Mouse (Mus musculus): ENCODE data around the gene Pou6f1. TPM values are rescaled to one million over a fixed set of nuclear protein-coding genes. Genes with fewer than 3 reads are reported as not detected.
"Not testable (repeated sequence)": the region's sequence is repeated elsewhere in the genome, so short reads cannot be mapped to it uniquely, and the experiment has no call there.

The Pou6f1 gene
- polyA plus RNA-seq, 1 experiment from 2014 or later, result 6.9 TPM

DNA sequence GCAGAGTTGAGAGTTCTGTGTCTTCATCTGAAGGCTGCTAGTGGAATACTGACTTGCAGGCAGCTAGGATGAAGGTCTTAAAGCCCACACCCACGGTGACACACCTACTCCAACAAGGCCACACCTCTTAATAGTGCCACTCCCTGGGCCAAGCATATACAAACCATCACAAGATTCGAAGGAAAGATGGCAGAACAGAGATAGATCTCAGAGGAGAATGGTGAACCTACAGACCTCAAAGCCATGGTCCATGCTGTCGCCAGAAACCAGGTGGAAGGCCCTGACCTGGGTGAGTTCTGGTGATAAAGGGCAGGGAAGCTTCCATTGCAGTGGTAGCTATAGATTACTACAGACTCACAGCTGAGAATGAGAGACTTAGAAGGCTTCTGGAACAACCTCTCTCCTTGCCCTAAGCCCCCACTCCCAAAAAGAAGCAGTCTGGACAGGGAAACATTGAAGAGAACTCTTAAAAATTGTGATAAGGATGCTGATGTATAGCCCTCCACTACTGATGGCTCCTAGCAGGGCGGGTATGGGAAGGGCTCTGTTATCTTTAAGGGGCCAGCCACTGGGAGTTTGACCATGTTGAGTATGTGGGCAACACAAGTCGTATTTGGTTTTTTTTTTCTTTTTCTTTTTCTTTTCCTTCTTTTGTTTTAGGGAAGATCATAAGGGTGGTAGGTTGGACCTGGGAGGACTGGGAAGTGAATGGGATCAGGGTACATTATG is 41.9 kb downstream of the Pou6f1 start:
- no peak for ATAC-seq (replicated peaks; ENCODE audit: low FRiP score, low TSS enrichment, low read depth)
- Histone ChIP-seq H3K27me3 (replicated peaks; ENCODE audit: control insufficient read depth, insufficient read depth, low read length) (no peaks in the 10 kb centered on the region), H3K9me3 (ENCODE audit: control insufficient read depth, low read length) (no peaks in the 10 kb centered on the region), H3K36me3 (ENCODE audit: control insufficient read depth, insufficient read depth, low read length) (no peaks in the 10 kb centered on the region), H3K27ac (ENCODE audit: low read depth) (no peak overlapping the region), H3K4me3 (ENCODE audit: low read depth, low read length) (no peak overlapping the region), H3K9ac (ENCODE audit: low read length) (no peak overlapping the region), H3K4me2 (ENCODE audit: low read length) (no peak overlapping the region), H3K4me1 (replicated peaks; ENCODE audit: control insufficient read depth, insufficient read depth, low read length) (no peaks in the 10 kb centered on the region)
- no peak for DNase-seq (ENCODE audit: low spot score)
- 79% methylated on average over 5 of the region's 5 CpGs for WGBS

DNA sequence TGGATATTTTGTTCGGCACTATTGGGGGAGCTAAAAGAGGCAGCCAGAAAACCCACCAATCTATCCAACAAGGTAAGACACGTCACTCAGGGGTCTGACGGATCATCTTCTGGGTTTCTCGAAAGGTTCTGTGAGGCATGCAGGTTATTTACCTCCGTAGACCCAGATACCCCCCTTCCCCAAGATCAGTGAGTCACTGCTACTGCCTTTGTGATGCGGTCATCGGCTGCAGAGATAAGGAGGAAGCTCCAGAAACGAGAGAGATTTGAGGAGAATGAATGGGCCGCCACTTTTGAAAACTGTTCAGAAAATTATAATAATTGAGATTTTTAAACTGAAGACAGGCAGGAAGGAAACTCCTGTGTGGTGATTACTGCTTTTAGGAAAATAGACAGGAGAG is 43.4 kb downstream of the Pou6f1 start:
- Histone ChIP-seq H3K4me1 (replicated peaks; ENCODE audit: control insufficient read depth, insufficient read depth, low read length) (no peaks in the 10 kb centered on the region), H3K4me3 (ENCODE audit: low read depth, low read length) (no peak overlapping the region), H3K27ac (ENCODE audit: low read depth) (no peak overlapping the region), H3K36me3 (ENCODE audit: control insufficient read depth, insufficient read depth, low read length) (no peaks in the 10 kb centered on the region), H3K27me3 (replicated peaks; ENCODE audit: control insufficient read depth, insufficient read depth, low read length) (no peaks in the 10 kb centered on the region), H3K4me2 (ENCODE audit: low read length) (no peak overlapping the region), H3K9me3 (ENCODE audit: control insufficient read depth, low read length) (no peaks in the 10 kb centered on the region), H3K9ac (ENCODE audit: low read length) (no peak overlapping the region)
- no peak for ATAC-seq (replicated peaks; ENCODE audit: low FRiP score, low TSS enrichment, low read depth)
- no peak for DNase-seq (ENCODE audit: low spot score)
- whole genome bisulfite sequencing, result 81% methylated on average over 9 of the region's 9 CpGs

DNA sequence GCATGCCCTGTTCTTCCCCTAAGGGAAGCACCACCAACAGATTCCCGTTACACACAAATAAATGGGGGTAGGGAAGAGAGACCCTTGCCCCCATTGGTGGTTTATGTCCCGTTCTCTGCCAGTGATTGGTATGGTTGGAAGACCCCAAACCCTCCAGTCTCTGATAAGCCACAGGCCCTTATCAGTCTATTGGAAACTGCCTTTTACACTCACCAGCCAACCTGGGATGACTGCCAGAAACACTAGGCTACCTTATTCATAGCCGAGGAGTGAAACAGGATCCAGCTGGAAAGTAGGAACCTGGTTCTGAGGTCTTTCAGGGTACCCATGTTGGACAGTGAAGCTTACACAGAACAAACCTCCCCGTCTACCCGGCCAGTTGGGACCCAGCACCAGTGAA is 43.8 kb downstream of the Pou6f1 start:
- Histone ChIP-seq H3K27ac (ENCODE audit: low read depth) (no peak overlapping the region), H3K4me3 (ENCODE audit: low read depth, low read length) (no peak overlapping the region), H3K9me3 (ENCODE audit: control insufficient read depth, low read length) (no peaks in the 10 kb centered on the region), H3K36me3 (ENCODE audit: control insufficient read depth, insufficient read depth, low read length) (no peaks in the 10 kb centered on the region), H3K9ac (ENCODE audit: low read length) (no peak overlapping the region), H3K4me1 (replicated peaks; ENCODE audit: control insufficient read depth, insufficient read depth, low read length) (0 out of 2 replicates have a peak, but pooled peaks cover under 1% of the 10 kb centered on the region), H3K4me2 (ENCODE audit: low read length) (no peak overlapping the region), H3K27me3 (replicated peaks; ENCODE audit: control insufficient read depth, insufficient read depth, low read length) (no peaks in the 10 kb centered on the region)
- WGBS, result 91% methylated on average over 5 of the region's 5 CpGs
- no peak for ATAC-seq (replicated peaks; ENCODE audit: low FRiP score, low TSS enrichment, low read depth)
- DNase-seq (ENCODE audit: low spot score), result no peak

DNA sequence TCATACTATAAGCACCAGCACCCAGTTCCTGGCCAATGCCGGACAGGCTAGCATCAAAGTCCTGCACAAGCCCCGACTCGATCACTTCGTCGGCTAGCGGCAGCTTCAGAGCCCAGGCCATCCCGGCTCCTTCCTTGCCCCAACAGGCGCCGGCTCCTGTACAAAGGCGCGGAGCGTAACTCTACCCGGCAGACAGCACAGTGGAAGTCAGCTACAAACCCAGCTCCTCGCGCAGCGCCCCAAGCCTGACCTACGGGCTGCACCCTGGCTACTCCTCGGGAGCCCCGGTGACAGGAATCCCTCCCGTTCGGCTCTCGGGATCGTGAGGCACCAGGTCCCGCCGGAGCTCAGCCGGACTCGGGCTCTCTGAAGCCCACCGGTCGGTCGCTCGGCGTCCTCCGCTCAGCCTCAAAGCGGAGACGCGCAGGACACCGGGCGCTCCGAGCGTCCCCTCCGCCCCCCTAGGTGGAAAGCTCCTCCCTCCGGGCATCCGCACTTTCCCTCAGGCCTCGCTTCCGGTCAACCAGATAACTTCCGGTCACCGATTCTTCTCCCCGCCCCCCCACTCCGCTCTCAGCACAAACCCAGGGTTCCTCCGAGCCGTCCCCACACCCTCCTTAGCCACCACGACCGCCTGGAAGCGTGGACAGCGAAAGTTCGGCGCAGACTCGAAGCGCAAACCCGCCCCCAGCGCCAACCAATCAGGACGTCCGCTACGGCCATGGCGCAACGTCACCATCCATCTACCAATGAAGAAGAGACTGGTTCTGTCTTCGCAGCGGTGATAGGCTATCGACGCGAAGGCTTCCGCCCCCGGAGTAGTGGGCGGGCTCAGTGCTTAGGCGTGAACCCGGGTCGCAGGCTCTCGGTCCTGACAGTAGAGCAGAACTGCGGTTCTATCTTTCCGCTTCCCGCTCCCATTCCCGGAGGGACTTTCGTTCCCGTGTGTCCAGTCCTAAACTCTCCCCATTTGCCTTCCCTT is 48.2 kb downstream of the Pou6f1 start, which contains the start of gene Tfcp2:
Gene Tfcp2, minus strand, starts transcription at position 683 of the 982 bp plus-strand sequence.
- no peaks in the 10 kb centered on the region for H3K27me3 ChIP-seq (replicated peaks; ENCODE audit: control insufficient read depth, insufficient read depth, low read length)
- H3K36me3 ChIP-seq (ENCODE audit: control insufficient read depth, insufficient read depth, low read length), result peaks cover 9% of the 10 kb centered on the region
- peak within 1 kb of the TSS; percentile 72 for H3K27ac ChIP-seq (ENCODE audit: low read depth)
- no peaks in the 10 kb centered on the region for H3K9me3 ChIP-seq (ENCODE audit: control insufficient read depth, low read length)
- peak; percentile 99 for ATAC-seq (replicated peaks; ENCODE audit: low FRiP score, low TSS enrichment, low read depth)
- peak within 1 kb of the TSS; percentile 81 for H3K4me2 ChIP-seq (ENCODE audit: low read length)
- H3K4me1 ChIP-seq (replicated peaks; ENCODE audit: control insufficient read depth, insufficient read depth, low read length), result 0 out of 2 replicates have a peak, but pooled peaks cover 5% of the 10 kb centered on the region
- DNase-seq (ENCODE audit: low spot score), result peak; percentile 98
- WGBS, result under 1% methylated on average over 80 of the region's 84 CpGs
- H3K9ac ChIP-seq (ENCODE audit: low read length), result peak within 1 kb of the TSS; percentile 64
- H3K4me3 ChIP-seq (ENCODE audit: low read depth, low read length), result peak within 1 kb of the TSS; percentile 65

DNA sequence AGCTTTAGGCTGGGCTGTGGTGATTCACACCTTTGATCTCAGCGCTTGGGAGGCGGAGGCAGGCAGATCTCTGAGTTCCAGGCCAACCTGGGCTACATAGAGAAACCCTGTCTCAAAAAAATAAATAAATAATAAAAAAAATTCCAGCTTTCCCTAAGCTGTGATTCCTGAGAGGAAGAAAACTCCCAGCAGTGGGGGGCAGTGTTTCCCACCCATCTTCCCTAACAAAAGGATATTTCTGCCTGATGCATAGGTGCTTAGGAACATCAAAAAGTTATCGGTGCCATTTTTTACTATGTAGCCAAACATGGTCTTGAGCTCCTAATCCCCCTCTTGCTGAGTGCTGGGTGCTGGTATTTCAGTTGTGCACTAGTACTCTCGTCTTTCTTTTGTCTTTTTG is 49.5 kb downstream of the Pou6f1 start:
- no peak for ATAC-seq (replicated peaks; ENCODE audit: low FRiP score, low TSS enrichment, low read depth)
- H3K27me3 ChIP-seq (replicated peaks; ENCODE audit: control insufficient read depth, insufficient read depth, low read length), result no peaks in the 10 kb centered on the region
- no peak for DNase-seq (ENCODE audit: low spot score)
- H3K4me1 ChIP-seq (replicated peaks; ENCODE audit: control insufficient read depth, insufficient read depth, low read length), result 0 out of 2 replicates have a peak, but pooled peaks cover 5% of the 10 kb centered on the region
- H3K9ac ChIP-seq (ENCODE audit: low read length), result no peak overlapping the region
- H3K4me3 ChIP-seq (ENCODE audit: low read depth, low read length), result no peak overlapping the region
- no peaks in the 10 kb centered on the region for H3K9me3 ChIP-seq (ENCODE audit: control insufficient read depth, low read length)
- no peak overlapping the region for H3K27ac ChIP-seq (ENCODE audit: low read depth)
- H3K4me2 ChIP-seq (ENCODE audit: low read length), result no peak overlapping the region
- 92% methylated on average over 4 of the region's 4 CpGs for WGBS
- H3K36me3 ChIP-seq (ENCODE audit: control insufficient read depth, insufficient read depth, low read length), result peaks cover 9% of the 10 kb centered on the region

DNA sequence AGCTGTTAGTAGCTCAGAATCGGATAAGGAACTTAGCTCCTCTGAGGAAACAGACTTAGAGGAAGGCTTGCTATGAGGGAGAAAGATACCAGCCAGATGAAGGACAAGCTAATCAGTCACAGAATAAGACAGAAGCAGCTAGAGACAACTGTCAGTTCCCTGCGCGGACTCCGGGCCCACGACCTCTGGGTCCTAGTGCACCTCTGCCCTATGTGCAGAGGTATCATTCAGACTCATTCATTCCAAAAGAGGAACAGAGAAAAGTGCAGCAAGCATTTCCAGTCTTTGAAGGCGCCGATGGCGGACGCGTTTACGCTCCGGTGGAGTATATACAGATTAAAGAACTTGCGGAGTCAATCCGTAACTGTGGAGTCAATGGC is 56.1 kb downstream of the Pou6f1 start:
- not testable (repeated sequence) for H3K4me2 ChIP-seq (ENCODE audit: low read length); H3K4me1 ChIP-seq (replicated peaks; ENCODE audit: control insufficient read depth, insufficient read depth, low read length); H3K27ac ChIP-seq (ENCODE audit: low read depth); DNase-seq (ENCODE audit: low spot score); ATAC-seq (replicated peaks; ENCODE audit: low FRiP score, low TSS enrichment, low read depth); H3K36me3 ChIP-seq (ENCODE audit: control insufficient read depth, insufficient read depth, low read length); H3K4me3 ChIP-seq (ENCODE audit: low read depth, low read length); H3K9ac ChIP-seq (ENCODE audit: low read length); H3K9me3 ChIP-seq (ENCODE audit: control insufficient read depth, low read length); H3K27me3 ChIP-seq (replicated peaks; ENCODE audit: control insufficient read depth, insufficient read depth, low read length)
- WGBS, result 99% methylated on average over 14 of the region's 14 CpGs

DNA sequence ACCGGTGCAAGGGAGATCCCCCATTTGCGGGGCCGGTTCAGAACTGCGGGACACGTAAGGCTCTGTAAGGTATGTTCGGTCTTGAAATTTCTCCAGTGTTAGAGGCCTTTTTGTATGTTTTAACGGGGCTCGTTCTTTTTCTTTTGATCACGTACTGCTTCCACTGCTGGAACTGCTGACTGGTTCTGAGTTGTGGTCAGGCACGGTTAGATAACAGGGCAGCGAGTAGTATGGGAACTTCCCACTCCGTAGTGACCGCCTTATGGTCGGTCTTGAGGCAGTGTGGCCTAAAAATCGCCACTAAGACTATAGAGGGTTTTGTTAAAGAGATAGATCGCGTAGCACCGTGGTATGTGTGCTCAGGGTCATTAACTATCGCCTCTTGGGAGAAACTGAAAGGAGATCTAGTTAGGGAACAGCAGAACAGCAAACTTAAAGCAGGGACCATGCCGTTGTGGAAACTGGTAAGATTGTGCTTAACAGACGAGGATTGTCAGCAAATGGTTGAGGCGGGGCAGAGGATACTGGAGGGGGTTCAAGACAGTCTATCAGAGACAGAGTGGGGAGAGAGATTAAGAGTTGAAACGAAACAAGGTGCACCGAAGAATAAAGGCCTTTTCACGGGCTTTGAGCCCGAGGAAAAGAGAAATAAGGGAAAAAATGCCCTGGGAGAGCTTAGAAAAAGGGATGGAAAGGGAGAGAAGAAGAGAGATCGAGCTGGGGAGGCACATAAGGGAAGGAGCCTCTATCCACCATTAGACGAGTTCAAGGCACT is 56.7 kb downstream of the Pou6f1 start:
- H3K9me3 ChIP-seq (ENCODE audit: control insufficient read depth, low read length); H3K4me1 ChIP-seq (replicated peaks; ENCODE audit: control insufficient read depth, insufficient read depth, low read length); DNase-seq (ENCODE audit: low spot score); H3K4me3 ChIP-seq (ENCODE audit: low read depth, low read length); H3K9ac ChIP-seq (ENCODE audit: low read length); H3K4me2 ChIP-seq (ENCODE audit: low read length); ATAC-seq (replicated peaks; ENCODE audit: low FRiP score, low TSS enrichment, low read depth); H3K27me3 ChIP-seq (replicated peaks; ENCODE audit: control insufficient read depth, insufficient read depth, low read length); H3K27ac ChIP-seq (ENCODE audit: low read depth); H3K36me3 ChIP-seq (ENCODE audit: control insufficient read depth, insufficient read depth, low read length): not testable (repeated sequence)
- 96% methylated on average over 24 of the region's 28 CpGs for WGBS

DNA sequence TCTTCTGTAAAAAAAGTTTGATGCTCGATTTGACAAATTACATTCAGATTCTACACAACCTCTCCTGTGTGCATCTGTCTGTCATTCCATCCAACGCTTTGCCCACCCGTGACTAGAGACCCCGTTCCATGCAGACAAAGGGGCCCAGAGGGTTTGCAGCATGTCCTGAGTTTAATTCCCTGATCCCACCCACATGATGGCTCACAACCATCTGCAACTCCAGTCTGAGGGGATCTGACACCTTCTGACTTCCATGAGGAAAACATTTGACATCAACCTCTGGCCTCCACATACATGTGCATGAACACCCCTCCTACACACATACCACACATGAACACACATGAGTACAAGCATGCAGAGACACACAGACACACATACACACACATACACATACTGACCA is 58.4 kb downstream of the Pou6f1 start:
- Histone ChIP-seq H3K9ac (ENCODE audit: low read length) (no peak overlapping the region), H3K36me3 (ENCODE audit: control insufficient read depth, insufficient read depth, low read length) (no peaks in the 10 kb centered on the region), H3K4me3 (ENCODE audit: low read depth, low read length) (no peak overlapping the region), H3K27ac (ENCODE audit: low read depth) (no peak overlapping the region), H3K9me3 (ENCODE audit: control insufficient read depth, low read length) (0 out of 2 replicates have a peak, but pooled peaks cover 2% of the 10 kb centered on the region), H3K27me3 (replicated peaks; ENCODE audit: control insufficient read depth, insufficient read depth, low read length) (no peaks in the 10 kb centered on the region), H3K4me2 (ENCODE audit: low read length) (no peak overlapping the region), H3K4me1 (replicated peaks; ENCODE audit: control insufficient read depth, insufficient read depth, low read length) (no peaks in the 10 kb centered on the region)
- WGBS, result 91% methylated on average over 4 of the region's 4 CpGs
- no peak for ATAC-seq (replicated peaks; ENCODE audit: low FRiP score, low TSS enrichment, low read depth)
- no peak for DNase-seq (ENCODE audit: low spot score)
